Mouse (Mus musculus) frontal cortex, postnatal 14 days (tissue): ENCODE data around the gene Ttll9.

Experiments used
- DNase-seq, 2 experiments: peaks; one replicate each; pipeline ENCODE4 v3.0.0; 2022; ENCODE audit warnings: low spot score in 2 of 2

Gene Ttll9

GRCm38 (mm10) chr2:153013724-153014515 is 51.6 kb downstream of the Ttll9 start:
- no peak for DNase-seq

GRCm38 (mm10) chr2:153014758-153015593 is 52.7 kb downstream of the Ttll9 start, which contains the start of gene Pdrg1:
Pdrg1 (minus strand) TSS chr2:153015427.
- peak; percentile 87 to 93 for DNase-seq

- no peak for DNase-seq
Observed at GRCm38 (mm10) chr2:153015804-153016203, 53.5 kb downstream of the Ttll9 start.

- DNase-seq, result no peak
Observed at GRCm38 (mm10) chr2:153016786-153017185, 54.5 kb downstream of the Ttll9 start.

- no peak for DNase-seq
Observed at GRCm38 (mm10) chr2:153019355-153019754, 57.1 kb downstream of the Ttll9 start.

GRCm38 (mm10) chr2:153021163-153021562 is 58.9 kb downstream of the Ttll9 start:
- DNase-seq, result no peak

GRCm38 (mm10) chr2:153022855-153023254 is 60.6 kb downstream of the Ttll9 start:
- no peak for DNase-seq

- DNase-seq, result no peak
Observed at GRCm38 (mm10) chr2:153026052-153026451, 63.8 kb downstream of the Ttll9 start.

GRCm38 (mm10) chr2:153027501-153027900 is 65.2 kb downstream of the Ttll9 start:
- DNase-seq, result no peak

- no peak for DNase-seq
Observed at GRCm38 (mm10) chr2:153030422-153030821, 68.1 kb downstream of the Ttll9 start.

- DNase-seq, result no peak
Observed at GRCm38 (mm10) chr2:153031126-153032082, 69.1 kb downstream of the Ttll9 start, which contains the start of gene Xkr7. Xkr7 (plus strand) TSS chr2:153031852.

GRCm38 (mm10) chr2:153032083-153032842 is 70.0 kb downstream of the Ttll9 start:
- DNase-seq, result no peak

GRCm38 (mm10) chr2:153032973-153033372 is 70.7 kb downstream of the Ttll9 start:
- DNase-seq, result no peak

GRCm38 (mm10) chr2:153033545-153034230 is 71.4 kb downstream of the Ttll9 start:
- DNase-seq, result no peak

GRCm38 (mm10) chr2:153036690-153037089 is 74.4 kb downstream of the Ttll9 start:
- no peak for DNase-seq

- DNase-seq, result no peak
Observed at GRCm38 (mm10) chr2:153043886-153044285, 81.6 kb downstream of the Ttll9 start.

GRCm38 (mm10) chr2:153045884-153046299 is 83.6 kb downstream of the Ttll9 start:
- peak; percentile 48 for DNase-seq

- DNase-seq, result peak; percentile 48 to 56
Observed at GRCm38 (mm10) chr2:153047828-153048465, 85.7 kb downstream of the Ttll9 start.

- DNase-seq, result no peak
Observed at GRCm38 (mm10) chr2:153049288-153049996, 87.2 kb downstream of the Ttll9 start.
